Mouse (Mus musculus): ENCODE measurements around the gene Bcl2a1b.
"Not testable (repeated sequence)": the region's sequence is repeated elsewhere in the genome, so short reads cannot be mapped to it uniquely, and the experiment has no call there.

DNA sequence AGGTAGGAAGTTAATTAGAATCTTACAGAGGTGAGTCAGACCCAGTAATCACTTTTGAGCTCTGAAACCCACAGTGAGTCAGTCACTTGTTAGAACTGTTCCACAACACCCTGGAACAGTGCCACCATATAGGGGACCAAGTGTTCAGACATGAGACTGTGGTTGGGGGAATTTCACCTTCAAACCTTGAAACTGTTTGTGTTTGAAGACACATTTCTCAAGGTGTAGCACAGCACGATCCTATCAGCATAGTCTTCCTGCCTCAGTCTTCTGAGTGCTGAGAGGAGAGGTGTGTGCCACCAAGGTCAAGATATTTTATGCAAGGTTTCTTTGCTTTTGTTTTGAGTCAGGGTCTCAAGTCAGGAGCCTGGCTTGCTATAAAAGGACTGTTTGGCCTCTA is 9.9 kb downstream of the Bcl2a1b start:
- TF ChIP-seq CTCF (IDR thresholded peaks at IDR 0.05; ENCODE audit: borderline replicate concordance, extremely low read depth, insufficient read depth, insufficient read length); POLR2A (IDR thresholded peaks at IDR 0.05; ENCODE audit: borderline replicate concordance, extremely low read depth, insufficient read depth, insufficient read length, poor library complexity, severe bottlenecking): not testable (repeated sequence)

Data from brain, embryonic 14.5 days (tissue).